Mouse (Mus musculus) embryonic fibroblast, embryonic 13.5 days (primary cell): ENCODE results near the gene Hdc.

Experiments
- CTCF ChIP-seq: IDR thresholded peaks from 2 replicates; pipeline ENCODE4 v1.5.1; 2011; ENCODE audit warnings: mild to moderate bottlenecking, control low read depth, low read length, moderate library complexity, borderline replicate concordance; ENCODE audit not compliant: insufficient read depth
- POLR2A ChIP-seq: IDR thresholded peaks from 2 replicates; pipeline ENCODE4 v1.6.1; 2011; ENCODE audit warnings: low read depth, mild to moderate bottlenecking, control low read depth, low read length, moderate library complexity

DNA sequence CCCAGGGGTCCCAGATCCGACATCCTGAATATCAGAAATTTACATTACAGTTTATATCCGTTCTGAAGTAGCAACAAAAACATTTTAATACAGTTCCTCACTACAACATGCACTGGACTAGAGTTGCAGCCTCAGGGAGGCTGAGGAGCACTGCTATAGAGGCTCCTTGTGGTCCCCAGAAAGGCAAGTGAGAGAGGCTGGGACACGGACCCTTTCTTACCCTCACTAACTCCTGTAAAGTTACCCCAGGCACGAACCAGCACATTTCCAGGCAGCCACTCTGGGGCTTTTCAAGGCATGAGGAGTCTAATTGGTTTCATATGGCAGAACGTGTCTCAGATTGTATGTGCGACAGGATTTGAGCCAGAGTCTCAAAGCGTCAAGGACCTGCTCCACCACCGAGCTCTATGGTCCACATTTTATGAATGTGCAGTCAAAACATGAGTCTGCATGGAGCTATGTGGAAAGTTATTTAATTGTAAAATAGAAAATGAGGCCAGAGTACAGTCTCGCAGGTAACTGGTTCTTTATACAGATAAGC lies 9.4 kb upstream of the Hdc start:
- no peak for TF ChIP-seq CTCF
- no peak for TF ChIP-seq POLR2A
